Mouse (Mus musculus) WW6 (cell line): ENCODE measurements around the gene Olfr366.
"Not testable (repeated sequence)": the region's sequence is repeated elsewhere in the genome, so short reads cannot be mapped to it uniquely, and the experiment has no call there.

ENCODE experiments used
- DNase-seq: peaks from one replicate; pipeline ENCODE4 v3.0.0-alpha.2; 2013; ENCODE audit warnings: low read depth, low spot score

Olfr366 gene

DNA sequence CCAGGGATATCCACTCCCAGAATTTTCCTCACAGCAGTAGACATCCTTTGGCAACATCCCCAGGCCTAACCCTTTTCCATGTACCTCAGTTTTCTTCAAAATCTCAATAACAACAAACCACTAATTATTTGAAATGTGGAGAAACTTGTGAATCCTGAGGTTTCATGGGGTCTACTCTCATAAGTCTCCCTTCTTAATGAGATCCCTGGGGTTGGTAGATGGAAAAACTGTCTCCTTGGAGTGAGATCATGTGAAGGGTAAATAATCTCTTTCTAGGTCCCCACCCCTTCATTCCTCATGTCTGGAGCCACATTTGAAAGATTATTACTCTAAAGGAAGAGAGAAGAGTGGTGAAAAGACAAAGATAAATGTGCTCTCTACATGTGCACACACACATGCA is at the start of gene Olfr366:
TSS of gene Olfr366 (plus strand) at position 301 of the 400 bp plus-strand sequence.
- no peak for DNase-seq

GRCm38 (mm10) chr2:37187898-37188297 is 23.5 kb upstream of the Olfr366 start, which contains the start of gene Olfr365:
Gene Olfr365, plus strand, starts transcription at chr2:37188198.
- DNase-seq = no peak

- not testable (repeated sequence) for DNase-seq
Measured at GRCm38 (mm10) chr2:37261781-37262180, 50.4 kb downstream of the Olfr366 start.
